Mouse (Mus musculus): ENCODE results near the gene Cd46. TPM values are rescaled to one million over a fixed set of nuclear protein-coding genes. Genes with fewer than 3 reads are reported as not detected.

Gene Cd46
- polyA plus RNA-seq, 1 experiment = 5.5 TPM

- no peak for TF ChIP-seq CTCF (IDR thresholded peaks at IDR 0.05; ENCODE audit: borderline replicate concordance, insufficient read depth, low read depth, low read length)
- no peak for TF ChIP-seq POLR2A (IDR thresholded peaks at IDR 0.05; ENCODE audit: borderline replicate concordance, insufficient read depth, low read length)
- DNase-seq = no peak
- Histone ChIP-seq H3K27me3 (ENCODE audit: control insufficient read depth, insufficient read depth, low read length) (no peaks in the 10 kb centered on the region), H3K4me3 (replicated peaks; ENCODE audit: insufficient read depth, low read depth, low read length) (no peak overlapping the region), H3K4me1 (ENCODE audit: control insufficient read depth, insufficient read depth, low read length) (peaks cover 8% of the 10 kb centered on the region), H3K27ac (ENCODE audit: insufficient read depth, low read length) (no peak overlapping the region)
- 81% methylated on average over 2 of the region's 2 CpGs for WGBS
Measured at GRCm38 (mm10) chr1:194990976-194991375, 101.1 kb downstream of the Cd46 start.

GRCm38 (mm10) chr1:194989024-194989423, 103.0 kb downstream of the Cd46 start:
- Histone ChIP-seq H3K4me3 (replicated peaks; ENCODE audit: insufficient read depth, low read depth, low read length) (no peak overlapping the region), H3K4me1 (ENCODE audit: control insufficient read depth, insufficient read depth, low read length) (peaks cover 8% of the 10 kb centered on the region; the same call in 1 of the 2 replicates), H3K27ac (ENCODE audit: insufficient read depth, low read length) (no peak overlapping the region), H3K27me3 (ENCODE audit: control insufficient read depth, insufficient read depth, low read length) (no peaks in the 10 kb centered on the region)
- WGBS = 100% methylated on average over 1 of the region's 1 CpGs
- DNase-seq = no peak
- TF ChIP-seq POLR2A (IDR thresholded peaks at IDR 0.05; ENCODE audit: borderline replicate concordance, insufficient read depth, low read length) = no peak

Other genes with a start within 250 kb of the Cd46 start
- 15.0 and 16.0 TPM in 2 replicates for gene Cd34, start 153.4 kb downstream of the Cd46 start, polyA plus RNA-seq (2012; rRNA removed)
- 26.6 and 29.0 TPM in 2 replicates for gene Cr1l, start 39.3 kb upstream of the Cd46 start, polyA plus RNA-seq (2012; rRNA removed)
- gene Cr2, start 84.5 kb upstream of the Cd46 start, polyA plus RNA-seq (2012; rRNA removed) = 0.29 and 0.41 TPM in 2 replicates

Data from cerebellum, adult 2 months (tissue).